Mouse (Mus musculus) layer of hippocampus, adult 9-10 months (tissue): ENCODE measurements around the gene A930004D18Rik.
"Not testable (repeated sequence)": the region's sequence is repeated elsewhere in the genome, so short reads cannot be mapped to it uniquely, and the experiment has no call there.

Source experiments
- DNase-seq: peaks from one replicate; pipeline ENCODE4 v3.0.0; 2022; ENCODE audit warnings: low spot score

Gene A930004D18Rik

DNA sequence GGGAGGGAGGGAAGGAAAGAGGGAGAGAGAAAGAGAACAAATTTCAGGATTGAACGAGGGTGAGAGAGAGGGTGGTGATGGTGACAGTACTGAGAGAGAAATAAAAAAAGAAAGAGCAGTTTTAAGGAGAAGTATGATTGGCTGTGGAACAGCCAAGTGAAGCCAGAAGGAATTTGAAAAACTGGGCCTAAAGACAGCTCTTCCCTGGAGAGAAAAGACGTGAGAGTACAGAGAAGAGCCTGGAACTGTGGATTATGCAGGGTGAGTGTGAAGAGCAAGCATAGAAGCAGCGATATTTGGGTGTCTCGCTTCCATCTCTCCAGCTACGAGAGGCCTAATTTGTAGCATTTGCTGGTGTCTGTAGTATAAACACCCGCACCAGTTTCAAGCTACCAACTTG is 26.3 kb downstream of the A930004D18Rik start:
- no peak for DNase-seq

DNA sequence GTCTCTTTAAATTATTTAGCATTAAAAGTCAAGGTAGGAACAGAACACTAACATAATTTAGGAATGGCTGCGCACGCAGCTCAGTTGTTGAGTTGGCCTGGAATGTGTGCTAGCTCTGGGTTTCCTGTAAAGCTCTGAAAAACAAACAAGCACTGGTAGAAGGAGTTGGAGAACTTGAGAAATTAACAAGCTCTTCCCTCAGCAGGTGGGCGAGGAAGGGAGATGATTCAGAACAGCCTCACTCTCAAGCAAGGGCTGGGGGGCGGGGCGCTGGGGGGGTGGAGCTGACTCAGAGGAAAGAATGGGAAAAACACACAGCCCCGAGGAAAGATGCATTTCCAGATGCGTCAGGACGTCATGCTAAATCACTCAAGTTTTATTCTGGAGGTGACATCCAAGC is 32.4 kb downstream of the A930004D18Rik start:
- DNase-seq: no peak

DNA sequence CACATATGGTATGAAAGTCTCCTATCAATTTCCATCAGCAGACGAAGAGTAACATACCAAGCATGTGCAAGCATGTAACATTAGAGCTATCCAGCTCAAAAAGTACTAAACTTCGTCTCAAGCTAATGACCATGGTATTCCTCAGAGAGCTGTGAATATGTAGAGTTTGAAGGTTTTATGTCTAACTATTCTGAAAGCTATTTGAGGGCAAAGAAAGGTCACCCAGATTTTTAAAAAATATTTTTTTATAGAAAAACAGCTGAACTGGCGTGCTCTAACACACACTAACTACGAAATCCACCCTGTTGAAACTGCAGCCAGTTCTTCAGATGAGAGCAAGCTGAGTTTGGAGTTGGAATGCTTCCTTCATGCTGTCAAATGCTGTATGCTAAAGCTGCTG is 33.3 kb downstream of the A930004D18Rik start:
- no peak for DNase-seq

DNA sequence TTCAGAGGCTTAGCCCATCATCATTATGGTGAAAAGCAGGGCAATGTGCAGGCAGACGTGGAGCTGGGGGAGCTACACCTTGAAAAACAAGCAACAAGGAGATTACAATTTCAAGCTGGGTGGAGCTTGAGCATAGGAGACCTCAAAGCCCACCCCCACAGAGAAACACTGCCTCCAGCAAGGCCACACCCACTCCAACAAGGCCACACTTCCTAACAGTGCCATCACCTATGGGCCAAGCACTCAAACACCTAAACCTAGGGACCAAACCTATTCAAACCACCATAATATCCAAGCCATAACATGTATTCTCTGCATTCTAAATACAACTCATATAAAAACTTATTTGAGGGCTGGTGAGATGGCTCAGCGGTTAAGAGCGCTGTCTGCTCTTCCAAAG is 35.2 kb downstream of the A930004D18Rik start:
- no peak for DNase-seq

- no peak for DNase-seq
Measured at GRCm38 (mm10) chr2:17996858-17997257, 40.7 kb downstream of the A930004D18Rik start, which contains the start of gene H2al2a. TSS of gene H2al2a (minus strand) at chr2:17996958.

DNA sequence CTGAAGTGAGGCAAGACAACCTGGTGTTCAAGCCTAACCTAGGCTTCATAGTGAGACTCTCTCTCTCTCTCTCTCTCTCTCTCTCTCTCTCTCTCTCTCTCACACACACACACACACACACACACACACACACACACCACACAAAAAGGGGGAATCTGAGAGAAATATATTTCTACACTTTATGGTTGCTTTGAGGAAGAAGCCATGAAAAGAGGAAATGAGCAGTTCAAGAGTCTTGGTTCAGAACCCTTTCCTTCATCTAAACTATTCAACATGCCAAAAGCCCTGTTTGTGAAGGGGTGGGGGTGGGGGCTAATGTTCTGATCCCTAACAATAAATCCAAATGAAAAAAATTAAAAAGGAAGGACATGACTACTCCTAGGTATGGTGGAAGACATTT is 48.0 kb downstream of the A930004D18Rik start:
- DNase-seq: no peak

- DNase-seq: no peak
Measured at GRCm38 (mm10) chr2:17989115-17989514, 48.4 kb downstream of the A930004D18Rik start.

GRCm38 (mm10) chr2:17986694-17987093 is 50.8 kb downstream of the A930004D18Rik start:
- DNase-seq: no peak

- DNase-seq: no peak
Measured at GRCm38 (mm10) chr2:17984774-17985173, 52.8 kb downstream of the A930004D18Rik start.

DNA sequence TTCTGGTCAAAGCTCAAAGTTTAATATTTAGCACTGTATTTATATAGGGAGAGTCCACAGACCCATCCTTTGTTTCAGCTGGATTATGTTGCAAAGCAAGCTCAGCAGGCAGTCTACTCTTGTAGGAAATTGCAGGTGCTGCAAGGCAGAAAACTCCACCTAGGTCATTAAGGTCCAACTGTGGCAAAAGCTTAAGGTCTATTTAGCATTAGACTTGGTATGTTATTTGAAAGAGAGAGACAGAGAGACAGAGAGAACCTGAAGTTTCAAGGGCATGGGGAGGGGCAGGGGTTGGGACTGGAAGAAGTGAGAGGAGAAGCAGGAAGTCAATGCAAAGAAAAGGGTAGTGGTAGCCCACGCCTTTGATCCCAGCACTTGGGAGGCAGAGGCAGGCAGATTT is 54.8 kb downstream of the A930004D18Rik start:
- DNase-seq: no peak

- no peak for DNase-seq
Measured at GRCm38 (mm10) chr2:17978706-17979105, 58.8 kb downstream of the A930004D18Rik start.

- not testable (repeated sequence) for DNase-seq
Measured at GRCm38 (mm10) chr2:17978251-17978650, 59.3 kb downstream of the A930004D18Rik start.

DNA sequence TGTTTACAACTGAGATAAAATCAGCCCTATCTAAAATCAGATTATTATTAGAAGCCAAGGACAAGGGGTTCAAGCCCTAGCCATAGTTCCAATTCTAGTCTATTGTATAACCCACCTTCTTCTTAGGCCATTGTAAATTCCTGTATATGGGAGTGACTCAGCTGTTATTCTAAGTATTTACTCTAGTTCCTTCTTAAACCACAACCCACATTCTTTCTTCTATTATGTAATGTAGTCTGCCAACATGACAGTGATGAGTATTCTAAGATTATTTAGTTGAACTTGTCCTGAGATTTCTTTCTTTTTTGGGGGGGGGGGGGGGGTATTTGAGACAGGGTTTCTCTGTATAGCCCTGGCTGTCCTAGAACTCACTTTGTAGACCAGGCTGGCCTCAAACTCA is 59.9 kb downstream of the A930004D18Rik start:
- not testable (repeated sequence) for DNase-seq

GRCm38 (mm10) chr2:17975601-17976327 is 61.8 kb downstream of the A930004D18Rik start:
- DNase-seq: no peak
